Mouse (Mus musculus) cortical plate, adult 2 months (tissue): Measurements from ENCODE around the gene Stat2.

Experiments
- CTCF ChIP-seq: fragments of 200-500 bp; IDR thresholded peaks from 2 replicates; pipeline ENCODE4 v1.5.1; 2011; ENCODE audit warnings: mild to moderate bottlenecking, control low read depth, low read length; ENCODE audit not compliant: insufficient read depth; ENCODE audit errors: extremely low read depth
- POLR2A ChIP-seq: fragments of 200-500 bp; IDR thresholded peaks from 2 replicates; pipeline ENCODE4 v1.6.1; 2011; ENCODE audit warnings: mild to moderate bottlenecking, low read length, control low read depth; ENCODE audit not compliant: insufficient read depth; ENCODE audit errors: extremely low read depth

DNA sequence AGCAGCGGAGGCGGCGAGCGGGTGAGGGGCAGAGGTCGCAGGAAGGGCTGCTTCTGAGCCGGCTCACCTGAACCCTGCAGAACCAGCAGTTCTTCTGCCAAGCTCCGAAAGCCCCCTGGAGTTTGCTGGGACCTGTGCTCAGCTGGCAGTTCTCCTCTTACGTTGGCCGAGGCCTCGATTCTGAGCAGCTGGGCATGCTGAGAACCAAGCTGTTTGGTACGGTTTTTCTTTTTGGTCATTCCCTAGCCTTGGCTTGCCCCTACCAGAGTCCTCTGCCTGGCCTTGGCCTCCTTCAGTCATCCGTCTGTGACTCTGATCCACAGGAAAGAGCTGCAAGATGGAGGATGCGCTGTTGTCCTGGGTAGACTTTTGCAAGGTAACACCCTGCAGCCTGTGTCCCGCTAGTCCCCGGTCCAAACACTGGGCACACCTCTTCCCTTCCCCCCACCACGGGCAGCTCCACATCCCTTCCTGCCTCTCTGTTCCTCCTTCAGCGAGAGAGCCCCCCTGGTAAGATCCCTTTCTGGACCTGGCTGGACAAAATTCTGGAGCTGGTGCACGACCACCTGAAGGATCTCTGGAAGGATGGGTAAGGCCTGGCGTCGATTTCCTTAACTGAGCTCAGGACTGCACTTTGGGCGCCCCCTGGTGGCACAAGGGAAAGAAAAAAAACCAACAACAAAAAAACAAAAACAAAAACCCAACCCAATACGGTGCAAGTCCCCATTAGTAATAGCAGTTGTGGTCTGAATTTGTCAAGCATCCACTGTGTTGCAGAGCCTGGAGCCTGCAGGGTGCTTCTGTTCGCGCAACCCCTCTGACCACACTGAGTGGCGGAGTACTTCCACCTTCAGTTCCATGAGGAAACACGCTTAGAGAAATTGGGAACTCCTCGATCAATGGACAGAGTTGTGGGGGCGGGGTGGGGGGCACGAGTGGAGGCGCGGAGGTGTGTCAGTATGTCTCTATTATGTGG lies 13.5 kb downstream of the Stat2 start:
- TF ChIP-seq CTCF (peak; percentile 76), POLR2A (no peak)
